Mouse (Mus musculus) small intestine, adult 2 months (tissue): ENCODE results near the gene Atf6.

ENCODE experiments used
- CTCF ChIP-seq: fragments of 200-500 bp; IDR thresholded peaks from 2 replicates; pipeline ENCODE4 v1.5.1; 2012; ENCODE audit warnings: low read depth, mild to moderate bottlenecking, control low read depth, inconsistent platforms, low read length, moderate library complexity, mixed read lengths; ENCODE audit not compliant: insufficient replicate concordance, insufficient read length; ENCODE audit errors: extremely low read depth
- POLR2A ChIP-seq: fragments of 200-500 bp; IDR thresholded peaks from 2 replicates; pipeline ENCODE4 v1.6.1; 2012; ENCODE audit warnings: low read depth, mild to moderate bottlenecking, control low read depth, inconsistent platforms, low read length, moderate library complexity

DNA sequence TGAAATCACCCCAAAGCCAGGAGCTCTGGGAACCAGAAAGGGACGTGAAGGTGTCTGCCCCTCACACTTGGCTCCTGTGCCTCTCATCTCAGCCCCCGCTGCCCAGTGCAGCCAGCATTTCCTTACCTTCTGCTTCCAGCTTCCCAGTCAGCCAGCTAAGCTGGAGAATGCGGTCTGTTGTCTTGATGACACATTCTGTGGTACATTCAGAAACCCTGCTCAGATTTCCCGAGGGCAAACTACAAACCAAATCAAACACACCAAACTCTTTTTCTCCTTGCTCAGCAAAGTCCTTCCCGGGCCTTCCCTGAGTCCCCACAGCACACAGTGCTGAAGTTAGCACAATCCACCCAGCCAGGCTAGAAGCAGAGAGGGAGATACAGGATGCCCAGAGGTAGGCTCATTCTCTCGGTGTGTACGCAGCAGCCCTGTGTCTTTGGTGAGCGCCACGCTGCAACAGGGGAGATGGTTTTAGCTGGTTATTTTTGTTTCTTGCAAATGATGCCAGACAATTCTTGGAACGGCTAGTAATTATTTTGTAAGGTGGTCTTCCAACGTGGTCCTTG lies 202.9 kb downstream of the Atf6 start:
- TF ChIP-seq CTCF (no peak), POLR2A (no peak)
